Mouse (Mus musculus): ENCODE measurements around the gene Crocc2.

DNA sequence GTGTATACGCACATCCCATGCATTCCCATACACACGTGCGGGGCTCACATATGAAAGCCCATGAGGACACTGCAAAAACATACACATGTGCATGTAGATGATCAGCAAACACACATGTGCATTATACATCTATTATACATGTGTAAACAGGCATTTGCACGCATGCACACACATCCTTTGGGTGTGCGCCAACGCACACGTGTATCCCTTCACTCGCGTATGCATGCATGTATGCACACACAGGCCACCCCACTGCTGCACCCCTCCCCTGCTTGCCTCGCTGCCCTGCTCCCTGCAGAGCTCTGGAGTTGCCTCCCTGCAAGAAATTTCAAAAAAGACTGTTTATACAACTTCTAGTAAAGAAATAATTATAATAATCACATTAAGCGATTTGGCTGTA, 42.5 kb downstream of the Crocc2 start:
- TF ChIP-seq CTCF (conservative IDR thresholded peaks at IDR 0.05 in 1 of 2, IDR thresholded peaks at IDR 0.05 in 1 of 2; ENCODE audit: low read depth in 2 of 2, low read length in 2 of 2): no peak
- TF ChIP-seq UBTF (IDR thresholded peaks at IDR 0.05; ENCODE audit: low read depth, low read length): no peak
- TF ChIP-seq E2F4 (IDR thresholded peaks at IDR 0.05; ENCODE audit: insufficient replicate concordance, low read depth, low read length): no peak
- TF ChIP-seq POLR2A (IDR thresholded peaks at IDR 0.05; ENCODE audit: low read depth, low read length): no peak
- no peak for TF ChIP-seq JUND (conservative IDR thresholded peaks at IDR 0.05; ENCODE audit: low read depth, low read length)
- TF ChIP-seq HCFC1 (IDR thresholded peaks at IDR 0.05; ENCODE audit: low read depth, low read length): no peak
- no peak for TF ChIP-seq USF1 (IDR thresholded peaks at IDR 0.05; ENCODE audit: low read depth, low read length)
- TF ChIP-seq SIN3A (IDR thresholded peaks at IDR 0.05; ENCODE audit: low read length): no peak
